Mouse (Mus musculus) C2C12 (cell line): ENCODE measurements around the gene Ddx24.
A peak's percentile ranks its signal among the peaks of the same experiment; 100 is the strongest.

Experiments
- CEBPB ChIP-seq: IDR thresholded peaks from one replicate; pipeline ENCODE4 v1.6.1; 2011; ENCODE audit warnings: low read depth, mild to moderate bottlenecking, control low read depth, moderate library complexity
- CTCF ChIP-seq: IDR thresholded peaks from one replicate; pipeline ENCODE4 v1.5.1; 2011; ENCODE audit not compliant: control insufficient read depth, insufficient read depth, insufficient read length
- MAX ChIP-seq: IDR thresholded peaks from one replicate; pipeline ENCODE4 v1.6.1; 2011; ENCODE audit warnings: mild to moderate bottlenecking, control low read depth
- MYOD1 ChIP-seq: IDR thresholded peaks from one replicate; pipeline ENCODE4 v1.6.1; 2011; ENCODE audit warnings: low read depth; ENCODE audit not compliant: control insufficient read depth, insufficient read length

GRCm38 (mm10) chr12:103371711-103372110, 53.9 kb downstream of the Ddx24 start:
- TF ChIP-seq CTCF (peak; percentile 68), MYOD1 (no peak), CEBPB (no peak), MAX (no peak)
